ENCODE assay signal across 2 mouse cellular contexts in the genomic region with DNA sequence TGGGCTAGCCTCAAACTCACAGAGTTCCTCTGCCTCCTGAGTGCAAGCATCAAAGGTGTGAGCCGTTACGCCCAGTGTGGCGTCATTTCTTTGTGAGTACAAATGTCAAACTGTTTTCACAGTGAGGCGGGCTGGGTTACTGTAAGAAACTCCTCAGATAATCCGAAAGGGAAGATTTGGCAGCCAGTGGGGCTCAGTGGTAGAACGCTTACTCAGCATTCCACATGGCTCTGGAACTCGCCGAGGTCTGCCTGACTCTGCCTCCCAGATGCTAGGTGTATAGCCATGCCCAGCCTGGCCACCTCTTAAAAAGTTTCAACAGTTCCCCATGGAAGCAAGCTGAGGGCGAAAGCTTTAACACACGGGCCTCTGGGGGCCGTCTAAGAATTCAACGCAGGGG.
TF ChIP-seq lines count a peak whose summit lies in the region.

No protein-coding gene starts in this region.

TF ChIP-seq in CH12.LX, 34 proteins besides CTCF, POLR2A, EP300 and RAD21:
- peak; percentile 57; the same call in 1 of the 2 replicates for TF ChIP-seq MAFK (IDR thresholded peaks at IDR 0.05; ENCODE audit: insufficient replicate concordance, low read length)
- no peak for TF ChIP-seq KAT2A (IDR thresholded peaks at IDR 0.05; ENCODE audit: insufficient replicate concordance, low read length)
- no peak for TF ChIP-seq PAX5 (IDR thresholded peaks at IDR 0.05; ENCODE audit: low read length)

TF ChIP-seq in ES-E14, 5 proteins besides CTCF, POLR2A, EP300 and RAD21:
- TF ChIP-seq ZC3H11A (IDR thresholded peaks at IDR 0.05; ENCODE audit: borderline replicate concordance, low read depth, low read length): no peak
- TF ChIP-seq HCFC1 (IDR thresholded peaks at IDR 0.05; ENCODE audit: borderline replicate concordance, insufficient read depth, low read length): no peak
- TF ChIP-seq ZNF384 (IDR thresholded peaks at IDR 0.05; ENCODE audit: low read depth, low read length): no peak
- TF ChIP-seq MAFK (IDR thresholded peaks at IDR 0.05; ENCODE audit: insufficient read depth, low read depth, low read length): peak; percentile 75
TF ChIP-seq in ES-E14: peak in this region for 1.
